Mouse (Mus musculus): ENCODE measurements around the gene Tmem270. TPM values are rescaled to one million over a fixed set of nuclear protein-coding genes. Genes with fewer than 3 reads are reported as not detected.

The Tmem270 gene
- not detected in 2 replicates for polyA plus RNA-seq (2012; rRNA removed)

GRCm38 (mm10) chr5:134906633-134907032, at the start of gene Tmem270:
Tmem270 (minus strand) TSS chr5:134906733.
- Histone ChIP-seq H3K4me1 (ENCODE audit: control insufficient read depth, insufficient read depth, low read length) (no peaks in the 10 kb centered on the region), H3K4me3 (replicated peaks; ENCODE audit: extremely low read depth, low read depth, low read length) (no peak within 1 kb of the TSS)
- no peak for DNase-seq
- no peak for TF ChIP-seq CTCF (IDR thresholded peaks at IDR 0.05; ENCODE audit: insufficient read depth, low read length)
- TF ChIP-seq POLR2A (IDR thresholded peaks at IDR 0.05; ENCODE audit: borderline replicate concordance, extremely low read depth, low read depth, low read length): no peak
- WGBS: 87% methylated on average over 6 of the region's 6 CpGs

- WGBS: 40% methylated on average over 5 of the region's 5 CpGs
- TF ChIP-seq CTCF (IDR thresholded peaks at IDR 0.05; ENCODE audit: insufficient read depth, low read length) (no peak), POLR2A (IDR thresholded peaks at IDR 0.05; ENCODE audit: borderline replicate concordance, extremely low read depth, low read depth, low read length) (no peak)
- H3K4me3 ChIP-seq (replicated peaks; ENCODE audit: extremely low read depth, low read depth, low read length): no peak overlapping the region
- H3K4me1 ChIP-seq (ENCODE audit: control insufficient read depth, insufficient read depth, low read length): peaks cover 6% of the 10 kb centered on the region
- no peak for DNase-seq
These were observed 49.0 kb upstream of the Tmem270 start for GRCm38 (mm10) chr5:134955491-134955890.

- TF ChIP-seq CTCF (IDR thresholded peaks at IDR 0.05; ENCODE audit: insufficient read depth, low read length): no peak
- no peak for TF ChIP-seq POLR2A (IDR thresholded peaks at IDR 0.05; ENCODE audit: borderline replicate concordance, extremely low read depth, low read depth, low read length)
- H3K4me3 ChIP-seq (replicated peaks; ENCODE audit: extremely low read depth, low read depth, low read length): peak overlapping the region; percentile 2
- peaks cover 10% of the 10 kb centered on the region for H3K4me1 ChIP-seq (ENCODE audit: control insufficient read depth, insufficient read depth, low read length)
- 5% methylated on average over 19 of the region's 19 CpGs for WGBS
- DNase-seq: no peak
These were observed 44.7 kb upstream of the Tmem270 start for GRCm38 (mm10) chr5:134951053-134951884.

GRCm38 (mm10) chr5:134948085-134948439, 41.5 kb upstream of the Tmem270 start:
- WGBS: 44% methylated on average over 4 of the region's 4 CpGs
- no peak for DNase-seq
- Histone ChIP-seq H3K4me1 (ENCODE audit: control insufficient read depth, insufficient read depth, low read length) (peaks cover 10% of the 10 kb centered on the region), H3K4me3 (replicated peaks; ENCODE audit: extremely low read depth, low read depth, low read length) (no peak overlapping the region)
- no peak for TF ChIP-seq CTCF (IDR thresholded peaks at IDR 0.05; ENCODE audit: insufficient read depth, low read length)
- TF ChIP-seq POLR2A (IDR thresholded peaks at IDR 0.05; ENCODE audit: borderline replicate concordance, extremely low read depth, low read depth, low read length): no peak

- WGBS: 38% methylated on average over 5 of the region's 5 CpGs
- DNase-seq: no peak
These were observed 41.0 kb upstream of the Tmem270 start for GRCm38 (mm10) chr5:134947420-134948084.

GRCm38 (mm10) chr5:134946857-134947255, 40.3 kb upstream of the Tmem270 start, which contains the start of gene Cldn4:
Cldn4 (minus strand) TSS chr5:134946934.
- WGBS: 45% methylated on average over 11 of the region's 11 CpGs
- no peak for TF ChIP-seq CTCF (IDR thresholded peaks at IDR 0.05; ENCODE audit: insufficient read depth, low read length)
- TF ChIP-seq POLR2A (IDR thresholded peaks at IDR 0.05; ENCODE audit: borderline replicate concordance, extremely low read depth, low read depth, low read length): peak; percentile 45; the same call in 1 of the 2 replicates
- peak; percentile 39 for DNase-seq
- peak within 1 kb of the TSS; percentile 40 for H3K4me3 ChIP-seq (replicated peaks; ENCODE audit: extremely low read depth, low read depth, low read length)
- H3K4me1 ChIP-seq (ENCODE audit: control insufficient read depth, insufficient read depth, low read length): peaks cover 10% of the 10 kb centered on the region

More at GRCm38 (mm10) chr5:134947420-134948084, 41.0 kb upstream of the Tmem270 start:
- Histone ChIP-seq H3K4me1 (ENCODE audit: control insufficient read depth, insufficient read depth, low read length) (peaks cover 10% of the 10 kb centered on the region), H3K4me3 (replicated peaks; ENCODE audit: extremely low read depth, low read depth, low read length) (no peak overlapping the region)
- TF ChIP-seq CTCF (IDR thresholded peaks at IDR 0.05; ENCODE audit: insufficient read depth, low read length) (no peak), POLR2A (IDR thresholded peaks at IDR 0.05; ENCODE audit: borderline replicate concordance, extremely low read depth, low read depth, low read length) (no peak)

- 51% methylated on average over 43 of the region's 43 CpGs for WGBS
- no peak for DNase-seq
- Histone ChIP-seq H3K4me1 (ENCODE audit: control insufficient read depth, insufficient read depth, low read length) (peaks cover 6% of the 10 kb centered on the region; the same call in 1 of the 2 replicates), H3K4me3 (replicated peaks; ENCODE audit: extremely low read depth, low read depth, low read length) (peak overlapping the region; percentile 40)
- TF ChIP-seq POLR2A (IDR thresholded peaks at IDR 0.05; ENCODE audit: borderline replicate concordance, extremely low read depth, low read depth, low read length): no peak
- TF ChIP-seq CTCF (IDR thresholded peaks at IDR 0.05; ENCODE audit: insufficient read depth, low read length): no peak
These were observed 39.7 kb upstream of the Tmem270 start for GRCm38 (mm10) chr5:134946063-134946856.

- 57% methylated on average over 19 of the region's 19 CpGs for WGBS
- TF ChIP-seq CTCF (IDR thresholded peaks at IDR 0.05; ENCODE audit: insufficient read depth, low read length) (no peak), POLR2A (IDR thresholded peaks at IDR 0.05; ENCODE audit: borderline replicate concordance, extremely low read depth, low read depth, low read length) (no peak)
- Histone ChIP-seq H3K4me1 (ENCODE audit: control insufficient read depth, insufficient read depth, low read length) (peaks cover 5% of the 10 kb centered on the region; the same call in 1 of the 2 replicates), H3K4me3 (replicated peaks; ENCODE audit: extremely low read depth, low read depth, low read length) (no peak overlapping the region)
- no peak for DNase-seq
These were observed 38.9 kb upstream of the Tmem270 start for GRCm38 (mm10) chr5:134945266-134945959.

All from lung, adult 2 months (tissue).